Mouse (Mus musculus) small intestine, adult 10 weeks (tissue): ENCODE results near the gene Dnajc28. TPM values are rescaled to one million over a fixed set of nuclear protein-coding genes. Genes with fewer than 3 reads are reported as not detected.

ENCODE experiments used
- polyA plus RNA-seq: library from polyadenylated mRNA; stranded (reverse); fragments of 350-450 nt; fragmentation: Illumina TruSeq; extraction: RNeasy Lipid Tissue Mini Kit (QIAGEN cat#74804); gene quantifications from one replicate; pipeline ENCODE4 v1.2.3, GENCODE M21; 2014; ENCODE audit warnings: low replicate concordance

Dnajc28 gene
- 10.2 TPM for polyA plus RNA-seq

DNA sequence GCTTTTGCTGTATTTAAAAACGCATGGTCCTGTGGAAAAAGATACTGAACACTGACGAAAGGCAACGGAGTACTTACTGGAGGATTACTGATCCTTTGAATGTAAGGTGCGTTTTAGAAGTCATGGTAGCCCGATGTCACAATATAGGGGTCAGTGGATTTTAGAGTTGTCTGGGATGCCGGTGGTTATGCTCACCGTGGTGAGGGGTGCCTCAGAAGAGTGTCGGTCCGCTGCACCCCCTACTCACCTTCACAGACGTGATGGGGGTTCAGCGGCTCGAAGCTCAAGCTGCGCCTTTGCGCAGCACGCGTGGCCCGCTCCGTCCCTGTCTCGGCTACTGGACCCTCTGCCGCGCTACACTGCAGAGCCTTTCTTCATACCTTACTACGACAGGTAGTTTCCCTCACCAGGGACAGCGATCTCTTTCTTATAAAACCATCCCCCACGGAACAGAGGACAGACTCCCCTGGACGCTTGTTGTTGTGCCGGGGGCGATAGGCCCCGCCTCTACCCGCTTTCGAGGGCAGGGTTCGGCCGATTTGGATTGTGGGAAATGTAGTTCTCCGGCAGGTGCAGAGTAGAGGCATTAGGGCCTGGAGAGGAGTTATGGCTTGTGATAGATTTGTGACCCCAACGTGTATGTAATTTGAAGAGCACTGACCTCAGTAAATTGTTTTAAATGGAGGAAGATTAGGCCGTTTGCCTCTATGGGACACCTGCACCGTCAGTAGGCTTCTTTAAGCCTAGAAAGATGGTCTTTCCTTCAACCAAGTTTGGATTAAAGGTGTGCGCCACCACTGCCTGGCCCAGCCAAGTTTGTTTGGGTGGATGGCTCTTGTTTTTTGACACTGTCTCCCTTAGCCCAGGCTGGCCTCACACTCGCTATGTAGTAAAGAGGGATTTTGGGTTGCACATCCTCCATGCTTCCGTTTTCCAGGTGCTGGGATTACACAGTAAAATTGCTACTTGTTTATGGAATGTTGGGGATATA lies at the start of gene Dnajc28:
Dnajc28 (minus strand) TSS at position 516 of the 991 bp plus-strand sequence.

DNA sequence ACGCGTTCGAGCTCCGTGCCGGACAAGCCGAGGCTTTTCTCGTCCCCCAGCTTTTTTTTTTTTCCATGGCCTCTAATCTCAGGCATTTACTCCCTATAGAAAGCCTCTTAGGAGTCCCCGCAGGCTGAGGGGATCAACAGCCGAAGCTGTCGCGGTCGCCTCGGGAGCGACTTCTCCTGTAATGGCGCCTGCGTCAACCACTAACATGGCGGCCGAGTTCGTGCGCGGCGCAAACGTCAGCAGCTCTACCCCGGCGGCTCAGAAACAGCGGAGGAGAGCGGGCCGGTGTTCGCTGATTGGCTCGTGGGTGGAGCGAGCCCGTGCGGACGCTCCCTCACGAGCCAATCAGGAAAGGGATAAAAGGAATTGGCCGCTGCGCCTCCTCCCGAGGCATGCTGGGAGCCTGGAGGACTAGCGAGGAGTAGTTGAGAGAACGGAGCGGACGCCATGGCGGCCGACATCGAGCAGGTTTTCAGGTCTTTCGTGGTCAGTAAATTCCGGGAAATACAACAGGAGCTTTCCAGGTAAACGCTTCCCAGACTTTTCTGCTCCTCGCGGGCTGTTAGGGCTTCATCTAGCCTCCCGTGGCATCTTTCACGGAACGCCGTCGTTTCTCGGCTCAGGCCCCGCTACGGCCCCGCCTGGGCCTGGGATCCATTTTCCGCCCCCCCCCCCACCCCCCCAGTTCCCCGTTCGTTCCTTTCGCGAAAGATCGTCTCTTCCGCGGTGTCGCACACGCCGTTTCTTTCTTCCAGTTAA lies 28.8 kb upstream of the Dnajc28 start, which contains the start of gene Son:
Son (plus strand) TSS at position 46 of the 759 bp plus-strand sequence.

DNA sequence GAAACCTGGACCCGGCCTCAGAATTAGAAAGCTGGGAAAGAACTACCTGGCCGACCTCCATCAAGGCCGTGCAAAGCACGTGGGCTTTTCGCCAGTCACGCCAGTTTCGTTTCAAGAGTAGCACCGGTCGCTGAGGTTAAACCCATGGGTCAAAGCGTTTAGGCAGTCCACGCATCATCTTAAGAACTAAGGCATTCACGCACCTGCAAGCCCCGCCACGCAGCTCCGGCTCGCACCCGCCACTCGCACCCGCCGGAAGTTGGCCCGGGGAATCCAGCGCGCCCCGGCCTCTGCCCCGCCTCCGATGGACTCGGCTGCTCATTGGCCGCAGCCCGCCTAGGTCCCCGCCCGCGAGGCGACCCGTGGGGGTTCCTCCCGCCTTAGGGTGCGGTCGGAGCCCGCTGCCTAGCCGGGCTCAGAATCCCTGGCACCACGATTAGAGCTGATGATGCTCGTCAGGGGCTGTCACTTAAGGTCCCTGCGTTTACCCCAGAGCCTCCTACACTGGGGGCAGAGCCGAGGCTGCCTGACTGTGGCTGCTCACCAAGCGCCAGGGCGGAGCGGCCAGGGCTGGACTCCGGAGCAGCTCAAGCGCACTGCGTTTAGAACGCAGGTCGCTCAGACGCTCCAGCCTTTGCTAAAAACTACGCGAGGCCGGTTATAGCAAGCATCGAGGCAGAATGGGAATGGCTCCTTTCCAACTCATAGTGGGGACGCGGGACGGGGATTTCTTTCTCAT lies 28.0 kb upstream of the Dnajc28 start, which contains the start of gene Gart:
Gart (minus strand) TSS at position 272 of the 739 bp plus-strand sequence.

DNA sequence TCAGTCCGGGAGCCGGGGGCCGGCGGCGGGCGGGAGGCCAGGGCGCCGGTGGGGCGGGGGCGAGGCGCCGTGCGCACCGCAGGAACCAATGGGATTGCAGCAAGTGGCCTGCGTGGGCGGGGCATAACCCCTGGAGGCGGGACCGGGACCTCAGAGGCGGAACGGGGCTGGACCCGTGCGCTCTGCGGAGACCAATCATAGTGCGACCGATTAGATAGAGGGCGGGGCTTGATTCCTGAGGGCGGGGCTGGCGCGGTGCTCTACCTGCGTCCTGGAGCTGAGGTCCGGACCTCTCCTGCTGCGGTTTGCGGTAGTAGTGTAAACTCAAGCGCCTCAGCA lies 21.2 kb downstream of the Dnajc28 start, which contains the start of gene Tmem50b:
Tmem50b (minus strand) TSS at position 129 of the 339 bp plus-strand sequence.

Other genes with a start within 250 kb of the Dnajc28 start
- gene Ifnar2, start 246.2 kb downstream of the Dnajc28 start, polyA plus RNA-seq, result 83.9 TPM
- gene Gm21970, start 227.3 kb downstream of the Dnajc28 start, polyA plus RNA-seq, result not detected
- gene Il10rb, start 212.9 kb downstream of the Dnajc28 start, polyA plus RNA-seq, result 95.2 TPM
- gene Ifnar1, start 133.8 kb downstream of the Dnajc28 start, polyA plus RNA-seq, result 71.9 TPM
- gene Ifngr2, start 72.0 kb downstream of the Dnajc28 start, polyA plus RNA-seq, result 69.8 TPM
- gene Tmem50b, start 21.2 kb downstream of the Dnajc28 start, polyA plus RNA-seq, result 83.0 TPM
- 6.5 TPM for gene Gart, start 27.9 kb upstream of the Dnajc28 start, polyA plus RNA-seq
- gene Son, start 28.5 kb upstream of the Dnajc28 start, polyA plus RNA-seq, result 537 TPM
- 18.8 TPM for gene Donson, start 69.7 kb upstream of the Dnajc28 start, polyA plus RNA-seq
- gene Cryzl1, start 109.9 kb upstream of the Dnajc28 start, polyA plus RNA-seq, result 102 TPM
- 8.2 TPM for gene Itsn1, start 110.3 kb upstream of the Dnajc28 start, polyA plus RNA-seq